Mouse (Mus musculus) heart, postnatal 36 days (tissue): ENCODE data around the gene Cnr1. TPM values are rescaled to one million over a fixed set of nuclear protein-coding genes. Genes with fewer than 3 reads are reported as not detected.

ENCODE experiments used
- DNase-seq, 2 experiments: peaks; one replicate each; pipeline ENCODE4 v3.0.0; 2021 to 2022
- intact Hi-C: fragments of 180-260 bp; cut with DNase I; formaldehyde crosslinking; loops from one replicate; pipeline ENCODE4 v1.15.1; 2025
- total RNA-seq, 2 experiments: library from RNA; stranded (reverse); gene quantifications; 2 replicates each; pipeline ENCODE4 v1.2.3; 2021

Gene Cnr1
- total RNA-seq, result under 1 TPM; 0.08 to 0.14 TPM

DNA sequence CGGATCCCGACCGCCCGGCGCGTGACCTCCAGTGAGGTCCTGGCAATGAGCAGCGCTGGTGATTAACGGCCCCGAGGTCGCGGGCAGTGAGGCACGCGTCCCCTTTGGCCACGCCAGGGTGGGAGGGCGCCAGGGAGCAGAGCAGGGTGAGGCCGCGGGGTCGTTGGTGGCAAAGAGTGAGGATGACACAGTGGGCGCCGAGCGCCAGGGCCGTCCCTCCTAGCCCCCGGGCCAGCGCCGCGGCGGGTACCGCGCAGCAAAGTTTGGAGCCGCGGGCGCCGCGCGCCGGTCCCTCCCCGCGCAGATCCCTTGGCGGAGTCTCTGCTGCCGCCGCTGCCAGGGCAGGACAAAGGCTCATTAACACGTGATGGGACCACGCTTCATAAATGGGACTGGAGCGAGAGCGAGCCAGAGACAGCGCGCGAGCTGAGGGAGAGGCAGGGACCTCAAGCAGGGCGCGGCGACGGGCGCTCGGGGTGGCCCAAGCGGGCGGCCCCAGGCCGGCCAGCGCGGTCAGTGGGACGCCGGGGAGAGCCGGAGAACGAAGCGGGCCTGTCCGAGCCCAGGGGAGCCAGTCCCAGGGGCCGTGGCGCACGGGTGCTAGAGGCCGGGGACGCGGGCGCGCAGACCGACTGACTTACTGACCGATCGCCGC lies at the start of gene Cnr1:
TSS of gene Cnr1 (plus strand) at position 360 of the 655 bp plus-strand sequence.
- intact Hi-C loops, result no loop called here
- peak; percentile 46 to 59 for DNase-seq

DNA sequence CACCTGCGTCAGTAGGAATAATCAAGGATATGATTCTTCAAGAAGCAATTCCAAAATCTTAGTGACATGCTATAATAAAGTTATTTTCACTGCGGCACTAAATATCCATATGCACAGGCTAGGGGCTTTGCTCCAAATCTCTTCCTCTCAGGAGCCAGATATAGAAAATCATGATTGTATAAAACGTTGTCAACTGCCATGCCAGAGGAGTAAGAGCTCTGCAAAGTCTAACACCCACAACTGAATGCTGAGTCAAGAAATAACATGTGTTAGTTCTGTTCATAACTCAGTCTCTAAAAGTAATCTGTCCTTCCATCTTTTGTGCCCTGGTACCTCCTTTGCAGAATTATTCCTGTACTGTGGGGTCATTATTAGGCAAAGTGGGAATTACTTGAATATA lies 44.4 kb upstream of the Cnr1 start:
- intact Hi-C loops, result no loop called here
- DNase-seq, result no peak

DNA sequence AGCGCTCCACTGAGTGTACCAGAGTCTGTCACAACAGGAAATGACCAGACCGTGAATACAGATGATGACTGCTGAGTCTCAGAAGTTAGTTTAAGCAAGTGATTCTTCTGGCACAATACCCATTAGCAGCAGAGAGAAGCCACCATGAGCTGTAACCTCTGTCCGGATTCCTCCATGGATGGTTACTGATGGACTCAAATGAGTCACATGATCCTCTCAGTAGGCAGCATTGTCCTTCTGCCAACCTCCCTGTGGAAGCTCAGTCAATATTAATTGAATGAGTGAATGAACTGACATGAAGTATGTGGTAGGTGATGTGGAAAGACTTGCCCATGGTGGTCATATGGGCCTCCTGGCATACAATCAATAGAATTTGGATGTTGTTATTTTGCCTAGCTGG lies 38.4 kb upstream of the Cnr1 start:
- intact Hi-C loops, result no loop called here

DNA sequence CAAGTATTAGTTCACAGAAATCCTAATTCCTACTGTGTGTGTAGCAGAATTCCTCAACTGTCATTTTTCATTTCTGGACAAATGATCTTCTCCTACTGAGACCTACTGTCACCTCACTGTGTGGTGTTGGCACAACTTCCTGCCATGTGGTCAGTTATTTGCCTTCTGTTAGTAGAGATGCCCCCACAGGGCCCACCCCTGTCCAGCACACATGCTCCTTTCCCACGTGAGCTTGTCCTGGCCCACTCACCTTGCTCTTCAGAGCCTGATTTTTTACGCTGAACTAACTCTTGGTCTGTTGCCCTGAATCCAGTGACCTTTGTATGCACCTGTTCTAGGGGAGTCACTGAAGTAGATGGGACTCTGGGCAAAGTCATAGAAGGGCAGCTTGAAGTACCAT lies 34.4 kb upstream of the Cnr1 start:
- no peak for DNase-seq
- intact Hi-C loops, result no loop called here

More for the DNA sequence above, 38.4 kb upstream of the Cnr1 start:
- no peak for DNase-seq

DNA sequence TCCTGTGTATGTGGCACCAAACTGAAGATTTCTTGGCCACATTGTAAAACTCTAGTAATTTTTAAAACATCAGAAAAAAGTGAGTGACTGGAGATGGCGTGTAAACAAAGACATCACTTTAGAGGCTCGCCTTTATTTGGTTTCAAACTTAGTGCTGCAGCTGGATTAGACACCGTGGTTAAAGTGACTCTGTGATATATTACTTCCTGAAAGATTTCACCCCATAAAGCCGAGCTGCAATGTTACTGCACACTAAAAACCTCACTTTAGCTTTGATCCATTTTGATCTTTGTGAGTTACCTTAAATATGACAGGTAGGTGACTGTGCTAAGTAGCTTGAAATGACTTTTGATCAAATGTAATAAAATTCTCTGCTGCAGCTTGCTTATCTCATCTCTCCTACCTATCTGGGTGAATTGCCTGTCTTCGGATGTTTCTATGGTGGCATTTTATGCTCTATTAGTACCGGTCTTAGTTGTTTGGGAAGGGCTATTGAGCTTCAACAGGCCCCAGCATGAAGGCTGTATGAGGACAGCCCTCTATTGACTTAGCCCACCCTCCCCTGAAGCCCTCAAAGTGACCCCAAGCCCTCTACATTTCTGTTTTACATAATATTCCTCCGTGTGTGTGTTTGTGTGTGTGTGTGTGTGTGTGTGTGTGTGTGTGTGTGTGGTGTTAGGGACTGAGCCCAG lies 32.1 kb upstream of the Cnr1 start:
- intact Hi-C loops, result no loop called here
- DNase-seq, result no peak

DNA sequence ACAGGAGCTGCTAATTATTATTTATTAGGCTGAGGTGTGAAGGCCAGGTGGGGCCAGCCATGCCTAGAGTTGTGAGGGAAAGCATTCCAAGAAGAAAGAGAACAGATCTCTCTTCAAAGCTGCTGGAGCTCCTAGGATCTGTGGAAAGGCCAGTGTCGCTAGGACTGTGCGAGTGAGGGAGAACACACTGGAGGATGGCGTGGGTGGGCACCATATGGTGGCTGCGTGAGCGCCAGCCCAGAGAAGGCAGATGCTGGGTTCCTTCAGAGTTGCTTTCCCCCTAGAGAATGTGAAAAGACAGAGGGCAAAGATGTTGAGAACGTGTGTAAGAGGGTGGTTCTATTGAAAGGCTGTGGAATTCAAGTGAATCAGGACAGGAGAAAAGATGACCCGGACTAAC lies 30.6 kb upstream of the Cnr1 start:
- intact Hi-C loops, result no loop called here

DNA sequence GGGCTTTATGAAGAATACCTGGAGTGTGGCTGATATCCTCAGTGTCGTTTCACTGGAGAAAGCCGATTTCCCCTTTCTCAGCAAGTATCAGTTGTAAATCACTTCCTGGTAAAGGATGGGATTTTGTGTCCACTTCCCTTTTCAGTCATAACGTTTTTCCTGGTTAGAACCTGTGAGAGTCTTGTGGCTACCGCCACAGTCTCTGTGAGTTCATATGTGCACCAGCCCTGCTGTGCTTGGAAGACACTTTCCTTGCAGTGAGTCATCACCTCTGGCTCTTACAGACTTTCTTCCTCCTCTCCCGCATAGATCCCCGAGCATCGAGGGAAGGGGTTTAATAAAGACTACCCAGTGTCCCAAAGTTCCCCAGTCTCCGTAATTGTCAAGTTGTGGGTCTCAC lies 29.3 kb upstream of the Cnr1 start:
- intact Hi-C loops, result no loop called here
- no peak for DNase-seq

More for the DNA sequence above, 30.6 kb upstream of the Cnr1 start:
- no peak for DNase-seq

DNA sequence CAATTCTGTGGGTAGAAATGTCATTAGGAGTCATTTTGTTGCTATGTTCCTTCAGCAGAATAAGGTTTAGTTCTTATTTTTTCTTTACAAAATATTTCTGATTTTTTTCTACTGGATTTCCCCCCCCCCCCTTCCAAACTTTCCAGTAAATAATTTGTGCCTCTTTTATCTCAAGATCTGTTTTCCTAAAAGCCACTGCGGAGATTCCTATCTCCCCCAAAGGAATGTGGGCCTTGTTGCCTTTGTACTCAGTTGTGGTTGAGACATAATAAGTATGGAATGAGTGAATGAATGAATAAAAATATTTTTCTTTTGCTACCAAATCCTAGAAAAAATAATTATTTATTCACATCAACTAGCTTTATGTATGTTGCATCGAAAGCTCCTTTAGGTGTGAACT lies 28.9 kb upstream of the Cnr1 start:
- intact Hi-C loops, result no loop called here
- no peak for DNase-seq

DNA sequence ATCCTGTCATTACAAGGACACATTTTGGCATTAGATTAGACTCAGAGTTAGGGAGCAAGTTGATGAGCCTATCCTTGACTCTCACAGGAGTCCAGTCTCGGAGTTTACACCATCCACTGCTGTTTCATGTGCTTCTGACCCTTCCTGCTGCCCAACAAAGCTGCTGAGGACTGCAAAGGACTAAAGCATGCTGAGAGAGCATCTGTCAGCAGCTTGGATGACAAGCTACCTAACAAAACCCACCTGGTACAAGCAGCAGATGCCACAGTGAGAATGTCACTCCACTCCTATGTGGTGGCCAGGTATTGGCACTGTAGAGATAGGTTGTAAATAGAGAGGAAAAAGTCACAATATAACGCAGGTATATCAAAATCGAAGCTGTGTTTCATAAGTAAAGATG lies 22.7 kb upstream of the Cnr1 start:
- no peak for DNase-seq
- intact Hi-C loops, result no loop called here

DNA sequence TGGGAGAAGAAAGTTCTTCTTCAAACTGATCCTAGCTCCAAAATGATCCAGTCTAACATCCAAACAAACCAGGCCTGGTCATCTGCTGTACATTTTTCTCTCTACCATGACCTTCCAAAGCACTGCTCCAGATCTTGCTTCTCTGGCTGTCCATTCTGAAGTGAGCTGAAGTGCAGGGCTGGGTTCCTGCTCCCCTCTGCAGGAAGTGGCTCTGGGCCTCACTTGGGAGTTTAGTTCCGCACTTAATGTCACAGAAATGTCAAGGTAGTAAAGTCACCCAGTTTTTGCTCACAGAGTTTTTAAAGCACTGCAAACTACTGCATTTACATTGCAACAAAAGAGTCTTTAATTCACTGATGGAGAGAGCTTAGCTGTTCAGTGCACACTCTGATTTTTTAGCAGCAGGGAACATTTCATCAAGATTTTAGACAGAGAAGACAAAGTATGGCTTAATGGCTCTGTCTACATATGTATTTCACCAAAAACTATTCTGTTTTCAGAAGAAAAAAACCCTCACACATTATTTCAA lies 20.5 kb upstream of the Cnr1 start:
- DNase-seq, result no peak
- intact Hi-C loops, result no loop called here

DNA sequence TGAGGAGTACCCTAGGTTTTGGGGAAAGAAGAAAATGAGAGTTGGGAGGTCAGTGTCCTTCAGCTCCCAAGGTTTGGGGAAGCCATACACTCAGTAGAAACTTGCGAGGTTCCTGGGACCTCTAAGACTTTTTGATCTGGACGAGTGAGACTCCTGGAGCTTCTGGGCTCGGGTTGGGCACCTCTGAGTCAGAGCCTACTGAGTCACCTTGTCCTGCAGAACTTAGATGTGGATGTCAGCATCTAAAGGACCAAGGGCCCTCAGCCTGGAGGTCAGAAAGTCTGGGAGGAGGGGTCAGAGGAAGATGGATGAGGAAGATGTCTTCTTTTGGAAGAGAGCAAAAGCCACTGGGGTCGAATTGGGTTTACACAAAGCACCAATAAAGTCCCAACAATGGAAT lies 19.6 kb upstream of the Cnr1 start:
- DNase-seq, result no peak
- intact Hi-C loops, result no loop called here

DNA sequence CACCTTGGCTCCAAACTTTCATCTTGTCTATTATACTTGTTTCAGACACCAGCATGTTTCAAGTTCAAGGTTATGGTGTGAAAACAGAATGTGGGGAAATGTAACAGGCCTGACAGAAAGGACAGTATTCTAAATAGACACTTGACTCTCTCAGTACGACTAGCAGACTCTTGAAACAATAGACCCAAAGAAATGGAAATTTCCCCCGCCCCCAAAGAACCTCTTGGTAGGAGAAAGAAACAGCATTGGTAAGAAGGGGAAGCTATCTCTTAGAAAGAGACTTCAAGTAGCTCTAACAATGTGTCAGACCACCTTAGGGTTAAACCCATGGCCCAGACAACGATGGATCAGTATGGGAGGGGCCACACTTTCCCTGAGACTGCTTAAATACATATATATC lies 15.6 kb upstream of the Cnr1 start:
- DNase-seq, result no peak
- intact Hi-C loops, result no loop called here

DNA sequence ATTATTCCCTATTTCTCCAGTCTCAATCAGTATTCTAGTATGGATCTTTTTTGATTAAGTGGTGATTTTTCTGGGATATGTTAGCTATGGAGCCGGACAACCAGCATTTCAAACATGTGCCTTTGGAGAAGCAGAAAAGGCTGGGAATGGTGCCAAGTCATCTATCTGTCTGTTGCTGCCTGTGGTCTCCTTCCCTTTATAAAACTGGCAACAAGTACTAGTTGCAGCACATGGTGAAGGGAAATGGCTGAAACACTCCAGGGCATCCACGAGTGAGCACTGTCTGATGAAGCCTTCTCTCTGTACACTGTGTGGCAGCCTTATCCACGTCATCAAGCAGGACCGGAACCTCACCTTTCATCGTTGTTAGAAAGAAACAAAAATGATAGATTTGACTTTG lies 8.7 kb upstream of the Cnr1 start:
- no peak for DNase-seq
- intact Hi-C loops, result no loop called here

DNA sequence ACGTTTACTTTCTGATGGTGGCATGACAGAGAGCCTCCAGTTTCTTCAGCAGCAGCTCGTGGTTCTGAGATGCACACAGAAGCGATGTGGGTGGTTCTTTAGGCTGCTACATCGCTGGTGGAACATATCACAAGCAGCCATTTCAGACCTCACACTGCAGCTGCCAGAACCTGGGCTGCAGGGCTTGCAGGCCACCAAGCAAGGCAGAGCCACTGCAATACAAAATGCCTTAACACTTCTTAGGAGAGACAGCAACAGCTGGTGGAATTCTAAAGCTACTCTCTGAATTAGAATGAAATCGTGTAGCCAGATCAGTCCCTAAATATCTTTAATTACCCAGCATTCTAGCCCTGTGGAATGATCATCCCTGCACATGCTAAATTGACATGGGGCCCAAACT lies 3.6 kb upstream of the Cnr1 start:
- intact Hi-C loops, result no loop called here
- no peak for DNase-seq

DNA sequence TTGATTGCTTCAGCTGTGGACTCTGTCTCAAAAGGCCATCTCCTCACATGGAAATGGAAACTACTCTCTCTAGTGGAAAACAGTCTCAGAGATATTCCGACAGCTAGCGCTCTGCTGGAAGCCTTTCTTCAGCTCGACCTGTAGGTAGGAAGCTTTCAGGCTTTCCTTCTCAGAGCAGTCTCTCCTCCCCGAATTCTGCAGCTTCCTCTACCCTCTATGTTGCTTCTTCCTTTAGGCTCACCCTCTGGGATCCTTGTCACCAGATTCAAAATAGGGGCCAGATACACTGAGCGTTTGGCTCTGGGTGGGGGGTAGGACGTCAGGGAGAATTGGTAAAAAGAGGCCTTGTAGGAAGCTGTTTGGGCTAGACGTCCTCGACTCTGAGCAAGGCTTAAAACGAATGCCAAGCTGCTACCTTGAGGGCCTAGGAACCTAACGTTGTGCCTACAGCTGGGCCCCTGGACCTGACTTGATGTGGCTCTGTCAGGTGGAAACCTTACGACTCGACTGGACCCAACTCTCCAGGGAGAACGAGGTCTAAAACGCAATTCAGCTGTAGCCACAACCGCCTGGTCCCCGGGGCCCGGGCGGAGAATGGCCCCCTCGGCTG lies 1.1 kb upstream of the Cnr1 start:
- DNase-seq, result no peak
- intact Hi-C loops, result no loop called here

DNA sequence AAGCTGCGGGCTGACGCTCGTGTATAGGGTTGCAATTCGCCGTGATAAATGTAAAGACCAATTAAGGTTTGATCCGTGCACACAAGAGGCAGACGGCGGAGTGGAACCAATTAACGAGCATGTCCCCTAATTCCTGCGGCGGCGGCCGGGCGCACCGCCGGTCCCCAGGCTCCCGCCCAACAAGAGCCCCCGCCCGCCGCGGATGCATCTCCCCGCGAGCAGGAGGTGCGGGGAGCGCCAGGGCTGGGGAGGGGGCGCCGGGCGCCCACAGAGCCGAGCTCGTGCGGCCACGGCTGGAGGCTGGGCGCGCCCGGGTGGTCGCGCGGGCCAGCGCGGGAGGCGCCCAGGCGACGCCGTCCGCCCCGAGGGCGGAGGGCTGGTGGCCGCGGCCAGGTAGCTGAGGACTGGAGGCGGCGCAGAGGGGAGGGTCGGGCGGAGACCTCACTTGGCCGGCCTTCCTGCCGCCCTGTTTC lies 596 bp upstream of the Cnr1 start:
- DNase-seq, result no peak
- intact Hi-C loops, result no loop called here

DNA sequence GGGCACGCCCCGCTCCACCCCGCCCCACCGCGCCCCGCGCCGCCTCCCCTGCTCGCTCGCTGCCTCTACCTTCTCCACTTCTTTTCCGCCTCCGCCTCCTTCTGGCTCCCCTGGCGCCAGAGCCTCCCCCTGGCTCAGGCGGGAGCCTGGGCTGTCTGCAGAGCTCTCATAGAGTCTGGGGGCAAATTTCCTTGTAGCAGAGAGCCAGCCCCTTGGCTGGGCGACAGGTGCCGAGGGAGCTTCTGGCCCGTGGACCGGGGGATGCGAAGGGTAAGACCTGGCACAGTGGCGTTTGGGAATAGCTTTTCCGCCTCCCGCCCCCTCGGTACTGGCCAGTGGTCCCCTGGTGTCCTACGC lies 474 bp downstream of the Cnr1 start:
- intact Hi-C loops, result no loop called here
- no peak for DNase-seq

DNA sequence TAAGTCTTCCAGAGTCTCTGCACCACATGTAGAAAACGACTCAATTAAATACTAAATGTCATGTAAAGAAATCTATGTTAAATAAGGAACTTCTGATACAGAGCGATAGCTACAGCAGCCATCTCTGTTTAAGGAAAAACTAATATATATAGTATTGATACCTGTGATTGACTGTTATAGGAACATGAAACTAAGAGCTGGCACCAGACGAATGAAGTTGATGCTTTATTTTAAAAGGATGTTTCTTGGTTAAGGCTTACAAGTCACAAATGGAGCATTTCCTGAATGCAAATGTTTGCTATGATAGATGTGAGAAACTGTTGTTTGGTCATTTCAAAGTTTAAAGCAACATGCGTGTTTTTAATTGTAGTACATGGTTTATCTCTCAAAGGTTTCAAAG lies 1.1 kb downstream of the Cnr1 start:
- intact Hi-C loops, result no loop called here
- DNase-seq, result no peak

DNA sequence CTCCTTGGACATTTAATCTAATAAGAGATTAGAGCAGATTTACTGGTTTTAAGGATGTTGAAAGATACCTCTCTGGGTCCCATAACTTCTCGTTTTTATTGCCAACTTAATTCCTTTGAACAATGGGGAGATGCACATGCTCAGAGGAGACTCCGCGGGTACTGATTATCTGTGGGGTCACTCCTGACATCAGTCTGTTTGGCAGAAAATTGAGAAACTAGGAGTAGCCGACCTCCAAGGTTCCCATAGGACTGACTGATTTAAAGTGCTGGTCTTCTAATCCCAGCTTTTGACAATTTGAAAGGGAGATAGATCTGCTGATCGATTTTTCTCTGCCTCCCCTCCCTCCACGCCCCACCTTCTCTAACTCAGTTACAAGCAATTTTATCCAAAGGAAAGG lies 1.6 kb downstream of the Cnr1 start:
- intact Hi-C loops, result no loop called here
- no peak for DNase-seq

DNA sequence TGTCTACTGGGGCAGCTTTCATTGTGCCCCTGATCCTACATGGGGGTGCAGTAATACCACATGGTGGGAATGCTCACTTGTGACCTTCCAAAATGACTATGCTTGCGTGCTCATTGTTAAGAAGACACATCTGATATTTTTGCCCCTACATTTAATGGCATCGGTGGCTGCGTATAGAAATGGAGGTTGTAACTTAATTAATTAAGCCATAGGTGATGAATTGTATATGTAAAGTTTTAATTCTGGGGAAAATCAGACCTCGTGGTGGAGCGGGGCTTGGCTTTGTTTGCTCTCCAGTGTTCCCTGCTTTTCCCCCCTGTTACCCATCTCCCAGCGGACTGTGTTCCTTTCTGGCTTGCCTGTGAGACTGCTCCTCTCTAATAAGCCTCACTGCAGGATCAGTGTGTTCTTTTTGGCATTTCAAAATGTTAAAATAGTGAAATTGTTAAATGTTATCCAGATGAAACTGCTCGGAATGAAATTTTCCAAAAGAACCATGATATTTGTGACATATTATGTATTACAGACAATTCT lies 2.4 kb downstream of the Cnr1 start:
- intact Hi-C loops, result no loop called here
- no peak for DNase-seq

DNA sequence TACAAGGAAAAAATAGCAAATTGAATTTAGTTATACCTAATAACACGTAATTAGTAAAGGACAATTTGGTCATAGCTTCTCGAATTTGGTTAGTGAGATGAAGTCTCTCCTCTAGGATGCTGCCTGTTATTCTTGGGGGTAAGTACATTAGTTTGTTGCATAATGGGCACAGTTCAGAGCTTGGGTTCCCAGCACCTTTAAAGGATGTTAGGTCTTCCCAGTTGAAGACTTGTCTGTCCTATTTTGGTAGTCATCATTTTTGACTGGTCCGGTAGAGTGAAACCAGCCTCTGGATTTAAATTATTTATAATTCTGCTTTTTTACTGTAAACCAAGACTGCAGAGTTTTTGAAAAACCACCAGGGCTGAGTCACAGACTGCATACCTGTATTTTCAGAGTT lies 3.3 kb downstream of the Cnr1 start:
- intact Hi-C loops, result no loop called here
- no peak for DNase-seq

DNA sequence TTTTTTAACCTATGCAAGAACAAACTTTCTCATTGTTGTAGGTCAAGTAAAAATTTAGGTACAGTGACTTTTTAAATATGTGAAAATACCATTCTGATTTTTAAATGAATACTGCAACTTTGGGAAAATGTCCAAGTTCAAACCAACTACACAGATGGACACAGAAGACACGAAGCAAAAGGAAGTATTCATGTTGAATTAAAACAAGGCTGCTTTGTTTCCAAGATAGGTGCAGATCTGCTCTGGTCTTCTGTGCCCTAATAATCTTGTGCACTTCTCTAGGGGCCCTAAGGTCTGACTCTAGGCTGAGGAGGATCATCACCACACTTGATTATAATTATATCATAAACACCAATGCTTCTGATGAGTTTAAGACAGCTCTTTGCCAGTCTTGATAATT lies 4.1 kb downstream of the Cnr1 start:
- DNase-seq, result no peak
- intact Hi-C loops, result no loop called here
